Mouse (Mus musculus): ENCODE measurements around the gene Cacna1c.

Cacna1c gene

GRCm38 (mm10) chr6:118866889-118867288, 329.3 kb downstream of the Cacna1c start:
- in situ Hi-C loops (cut with MboI; ENCODE audit: low sequenced_read_pairs), result no loop called here

GRCm38 (mm10) chr6:118865777-118866380, 330.3 kb downstream of the Cacna1c start:
- in situ Hi-C loops (cut with MboI; ENCODE audit: low sequenced_read_pairs), result no loop called here

GRCm38 (mm10) chr6:118864696-118865620, 331.3 kb downstream of the Cacna1c start:
- in situ Hi-C loops (cut with MboI; ENCODE audit: low sequenced_read_pairs), result no loop called here

- in situ Hi-C loops (cut with MboI; ENCODE audit: low sequenced_read_pairs), result no loop called here
Measured at GRCm38 (mm10) chr6:118862727-118863126, 333.5 kb downstream of the Cacna1c start.

- in situ Hi-C loops (cut with MboI; ENCODE audit: low sequenced_read_pairs), result no loop called here
Measured at GRCm38 (mm10) chr6:118862091-118862490, 334.1 kb downstream of the Cacna1c start.

- in situ Hi-C loops (cut with MboI; ENCODE audit: low sequenced_read_pairs), result no loop called here
Measured at GRCm38 (mm10) chr6:118858431-118858830, 337.8 kb downstream of the Cacna1c start.

- in situ Hi-C loops (cut with MboI; ENCODE audit: low sequenced_read_pairs), result no loop called here
Measured at GRCm38 (mm10) chr6:118852131-118852530, 344.1 kb downstream of the Cacna1c start.

GRCm38 (mm10) chr6:118851086-118851485, 345.1 kb downstream of the Cacna1c start:
- in situ Hi-C loops (cut with MboI; ENCODE audit: low sequenced_read_pairs), result no loop called here

GRCm38 (mm10) chr6:118848640-118849039, 347.6 kb downstream of the Cacna1c start:
- in situ Hi-C loops (cut with MboI; ENCODE audit: low sequenced_read_pairs), result no loop called here

- in situ Hi-C loops (cut with MboI; ENCODE audit: low sequenced_read_pairs), result no loop called here
Measured at GRCm38 (mm10) chr6:118847751-118848150, 348.5 kb downstream of the Cacna1c start.

GRCm38 (mm10) chr6:118845829-118846228, 350.4 kb downstream of the Cacna1c start:
- in situ Hi-C loops (cut with MboI; ENCODE audit: low sequenced_read_pairs), result no loop called here

GRCm38 (mm10) chr6:118845180-118845579, 351.0 kb downstream of the Cacna1c start:
- in situ Hi-C loops (cut with MboI; ENCODE audit: low sequenced_read_pairs), result no loop called here

GRCm38 (mm10) chr6:118843566-118843965, 352.7 kb downstream of the Cacna1c start:
- in situ Hi-C loops (cut with MboI; ENCODE audit: low sequenced_read_pairs), result no loop called here

GRCm38 (mm10) chr6:118841892-118842291, 354.3 kb downstream of the Cacna1c start:
- in situ Hi-C loops (cut with MboI; ENCODE audit: low sequenced_read_pairs), result no loop called here

- in situ Hi-C loops (cut with MboI; ENCODE audit: low sequenced_read_pairs), result no loop called here
Measured at GRCm38 (mm10) chr6:118838919-118839915, 357.0 kb downstream of the Cacna1c start.

GRCm38 (mm10) chr6:118836693-118837092, 359.5 kb downstream of the Cacna1c start:
- in situ Hi-C loops (cut with MboI; ENCODE audit: low sequenced_read_pairs), result no loop called here

- in situ Hi-C loops (cut with MboI; ENCODE audit: low sequenced_read_pairs), result no loop called here
Measured at GRCm38 (mm10) chr6:118834046-118834445, 362.2 kb downstream of the Cacna1c start.

- in situ Hi-C loops (cut with MboI; ENCODE audit: low sequenced_read_pairs), result no loop called here
Measured at GRCm38 (mm10) chr6:118833049-118833448, 363.2 kb downstream of the Cacna1c start.

- in situ Hi-C loops (cut with MboI; ENCODE audit: low sequenced_read_pairs), result no loop called here
Measured at GRCm38 (mm10) chr6:118832616-118833015, 363.6 kb downstream of the Cacna1c start.

GRCm38 (mm10) chr6:118830851-118831250, 365.4 kb downstream of the Cacna1c start:
- in situ Hi-C loops (cut with MboI; ENCODE audit: low sequenced_read_pairs), result no loop called here

- in situ Hi-C loops (cut with MboI; ENCODE audit: low sequenced_read_pairs), result no loop called here
Measured at GRCm38 (mm10) chr6:118828187-118828586, 368.0 kb downstream of the Cacna1c start.
